Mouse (Mus musculus): ENCODE measurements around the gene Chrm4.

Gene Chrm4

DNA sequence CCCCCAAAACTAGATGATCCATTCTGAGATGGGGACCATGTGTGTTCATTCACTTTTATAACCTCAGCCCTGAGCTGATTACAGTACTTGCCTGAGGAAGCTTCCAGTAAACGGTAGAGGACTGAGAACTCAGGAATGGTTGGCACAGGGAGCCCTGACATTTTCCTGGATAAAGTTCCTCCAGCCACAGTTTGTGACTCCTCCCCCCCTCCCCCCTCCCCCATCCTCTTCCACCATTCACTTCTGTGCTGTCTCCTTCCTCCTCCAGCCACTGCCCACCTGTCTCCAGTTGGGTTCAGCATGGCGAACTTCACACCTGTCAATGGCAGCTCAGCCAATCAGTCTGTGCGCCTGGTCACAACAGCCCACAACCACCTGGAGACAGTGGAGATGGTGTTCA, at the start of gene Chrm4:
Chrm4 (plus strand) TSS at position 301 of the 400 bp plus-strand sequence.
- no peak for DNase-seq (ENCODE audit: low read depth, low spot score)

DNA sequence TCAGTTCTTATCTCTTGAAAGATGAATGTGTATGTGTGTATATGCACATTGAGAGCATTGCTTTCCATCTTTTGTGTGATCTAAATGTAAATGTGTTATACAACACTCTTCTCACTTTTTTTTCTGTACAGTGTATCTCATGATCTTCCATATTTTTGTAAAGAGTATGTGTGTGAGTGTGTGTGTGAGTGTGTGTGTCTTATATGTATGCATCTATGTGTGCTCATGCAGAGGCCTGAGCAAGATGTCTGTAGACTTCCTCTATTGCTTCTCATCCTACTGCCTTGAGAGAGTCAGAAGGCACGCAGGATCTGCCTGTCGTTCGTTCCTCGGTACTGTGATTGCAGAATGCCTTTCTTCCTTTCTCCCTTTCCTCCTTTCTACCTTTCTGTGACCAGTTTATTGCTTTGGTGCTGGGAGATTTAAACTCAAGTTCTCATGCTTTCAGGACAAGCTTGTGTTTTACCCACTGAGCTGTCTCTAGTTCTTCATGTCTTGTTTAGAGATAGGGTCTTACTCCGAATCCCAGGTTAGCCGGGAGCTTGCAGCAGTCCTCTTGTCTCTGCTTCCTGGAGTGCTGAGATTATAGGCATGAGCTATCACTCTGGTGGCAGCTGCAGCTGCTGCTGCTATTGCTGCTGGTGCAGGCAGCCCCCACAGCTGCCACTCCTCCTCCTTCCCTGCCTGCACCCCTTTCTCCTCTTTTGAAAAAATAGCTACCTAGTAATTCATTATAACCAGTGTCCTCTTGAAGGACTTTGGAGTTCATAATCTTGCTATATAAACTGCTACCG, 48.5 kb upstream of the Chrm4 start:
- no peak for DNase-seq (ENCODE audit: low read depth, low spot score)

- no peak for DNase-seq (ENCODE audit: low read depth, low spot score)
Measured at GRCm38 (mm10) chr2:91883961-91884360, 43.1 kb upstream of the Chrm4 start.

DNA sequence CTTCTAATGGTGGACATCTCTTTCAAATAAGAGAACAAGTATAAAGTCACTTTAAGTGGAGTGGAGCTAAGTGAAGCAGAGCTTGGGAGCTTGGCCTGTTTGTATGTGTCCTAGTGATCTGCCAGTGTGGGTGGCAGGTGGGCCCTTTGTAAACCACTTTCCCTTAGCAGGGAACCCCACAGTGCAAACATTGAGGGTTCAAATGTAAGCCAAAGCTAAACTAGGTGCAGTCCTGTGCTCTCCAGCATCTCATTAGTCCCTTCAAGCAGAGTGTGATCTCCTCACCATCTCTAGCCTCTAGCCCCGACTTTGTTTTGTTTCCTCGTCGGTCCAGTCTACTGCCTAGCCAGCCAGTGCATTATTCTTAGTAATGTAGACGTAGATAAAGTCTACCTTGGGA, 42.4 kb upstream of the Chrm4 start:
- no peak for DNase-seq (ENCODE audit: low read depth, low spot score)

DNA sequence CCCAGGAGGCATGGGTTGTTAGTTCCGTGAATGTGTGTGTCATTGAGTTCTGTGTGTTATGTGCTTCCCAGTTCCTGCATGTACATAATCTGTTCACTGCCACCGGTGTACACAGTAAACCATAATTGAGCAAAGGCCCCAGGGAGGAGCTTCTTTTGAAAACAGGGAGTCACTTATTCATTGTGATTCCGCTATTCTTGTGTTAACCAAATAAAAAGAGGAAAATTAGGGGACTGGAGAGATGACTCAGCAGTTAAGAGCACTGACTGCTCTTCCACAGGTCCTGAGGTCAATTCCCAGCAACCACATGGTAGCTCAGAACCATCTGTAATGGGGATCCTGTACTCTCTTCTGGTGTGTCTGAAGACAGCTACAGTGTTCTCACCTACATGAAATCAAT, 32.3 kb upstream of the Chrm4 start:
- DNase-seq (ENCODE audit: low read depth, low spot score): no peak

DNA sequence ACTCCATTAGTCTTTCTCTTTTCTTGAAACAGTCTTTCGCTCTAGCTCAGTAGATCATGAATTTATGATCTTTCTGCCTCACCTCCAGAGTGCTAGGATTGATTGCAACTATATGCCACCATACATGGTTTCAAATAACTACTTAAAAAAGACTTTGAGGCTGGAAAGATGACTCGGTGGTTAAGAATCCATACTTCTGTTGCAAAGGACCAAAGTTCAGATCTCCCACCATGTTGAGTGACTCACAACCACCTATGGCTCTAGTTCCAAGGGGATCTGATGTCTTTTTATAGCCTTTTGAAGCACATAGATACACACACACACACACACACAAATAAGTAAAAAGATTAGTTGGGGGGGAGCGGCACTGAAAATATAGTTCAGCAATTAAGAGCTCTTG, 31.6 kb upstream of the Chrm4 start:
- DNase-seq (ENCODE audit: low read depth, low spot score): no peak

GRCm38 (mm10) chr2:91897968-91898367, 29.1 kb upstream of the Chrm4 start:
- no peak for DNase-seq (ENCODE audit: low read depth, low spot score)

- no peak for DNase-seq (ENCODE audit: low read depth, low spot score)
Measured at GRCm38 (mm10) chr2:91899141-91899540, 27.9 kb upstream of the Chrm4 start.

GRCm38 (mm10) chr2:91900431-91900830, 26.6 kb upstream of the Chrm4 start:
- DNase-seq (ENCODE audit: low read depth, low spot score): no peak

DNA sequence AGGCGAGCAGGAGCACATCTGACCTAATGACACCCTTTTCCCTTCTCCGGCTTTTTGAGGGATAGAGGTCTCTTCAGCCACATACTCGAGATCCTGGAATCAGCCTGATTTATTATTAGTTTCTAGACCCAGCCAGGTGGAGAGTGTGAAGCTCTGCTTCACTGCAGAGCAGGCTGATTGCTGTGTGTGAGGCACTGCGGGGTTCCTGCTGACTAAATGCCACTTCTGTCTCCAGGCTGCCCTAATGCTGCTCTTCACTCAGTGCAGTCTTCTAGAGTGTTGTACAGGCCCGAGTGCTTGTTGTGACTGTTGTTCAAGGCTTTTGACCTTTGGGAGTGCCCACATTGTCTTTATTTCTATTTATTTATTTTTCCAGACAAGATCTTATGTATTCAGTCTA, 24.7 kb upstream of the Chrm4 start:
- no peak for DNase-seq (ENCODE audit: low read depth, low spot score)

- no peak for DNase-seq (ENCODE audit: low read depth, low spot score)
Measured at GRCm38 (mm10) chr2:91903171-91903925, 23.7 kb upstream of the Chrm4 start.

GRCm38 (mm10) chr2:91904618-91905307, 22.3 kb upstream of the Chrm4 start:
- no peak for DNase-seq (ENCODE audit: low read depth, low spot score)

- no peak for DNase-seq (ENCODE audit: low read depth, low spot score)
Measured at GRCm38 (mm10) chr2:91906141-91906540, 20.9 kb upstream of the Chrm4 start.

DNA sequence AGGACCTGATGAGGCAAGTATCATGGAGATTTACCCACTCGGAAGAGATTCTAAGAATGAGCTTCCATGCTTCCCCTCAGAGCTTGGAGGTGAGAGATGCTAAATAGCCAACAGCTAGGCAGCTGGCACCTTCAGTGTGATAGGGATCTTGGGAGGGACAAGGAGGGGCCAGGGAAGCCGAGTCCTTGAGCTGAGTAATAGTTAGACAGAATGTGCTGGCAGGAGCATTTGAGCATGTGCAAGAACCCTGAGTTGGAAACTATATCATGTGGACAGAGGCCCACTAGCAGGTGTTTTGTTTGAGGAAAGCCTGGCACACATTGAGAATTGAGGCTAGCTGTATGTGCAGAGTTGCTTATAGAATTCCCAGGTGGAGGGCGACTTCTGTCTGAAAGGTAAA, 14.4 kb upstream of the Chrm4 start:
- DNase-seq (ENCODE audit: low read depth, low spot score): no peak

- DNase-seq (ENCODE audit: low read depth, low spot score): no peak
Measured at GRCm38 (mm10) chr2:91913328-91914110, 13.5 kb upstream of the Chrm4 start.

DNA sequence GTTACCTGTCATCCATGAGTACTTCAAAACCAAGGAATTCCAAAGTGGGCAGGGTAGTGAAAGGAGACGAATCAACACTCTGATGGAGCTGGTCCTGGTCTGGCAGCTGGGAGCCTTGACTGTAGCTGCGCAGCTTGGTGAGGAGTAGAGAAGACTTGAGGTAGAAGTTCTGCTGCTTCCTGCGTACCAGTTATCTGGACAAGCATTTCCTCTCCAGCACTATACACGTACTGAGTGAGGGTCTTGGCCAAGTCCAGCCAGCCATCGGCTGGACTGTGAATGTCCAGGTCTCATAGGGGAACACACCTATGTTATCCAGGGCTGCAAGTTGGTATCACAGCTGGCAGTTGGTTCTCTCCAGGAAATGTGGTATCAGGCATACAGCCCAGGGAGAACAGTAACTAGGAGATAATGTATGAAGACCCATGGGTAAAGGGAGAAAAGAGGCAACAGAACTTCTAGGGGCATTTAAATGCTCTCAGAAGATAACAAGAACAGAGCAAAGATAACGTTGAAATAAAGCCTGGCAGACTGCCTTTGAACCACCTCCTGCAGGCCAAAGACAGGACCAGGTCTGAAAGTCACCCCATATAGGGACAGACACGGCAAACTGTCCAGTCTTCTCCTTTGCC, 10.6 kb upstream of the Chrm4 start:
- DNase-seq (ENCODE audit: low read depth, low spot score): no peak

- no peak for DNase-seq (ENCODE audit: low read depth, low spot score)
Measured at GRCm38 (mm10) chr2:91917096-91917495, 10.0 kb upstream of the Chrm4 start.

- DNase-seq (ENCODE audit: low read depth, low spot score): no peak
Measured at GRCm38 (mm10) chr2:91920130-91920529, 6.9 kb upstream of the Chrm4 start.

- DNase-seq (ENCODE audit: low read depth, low spot score): no peak
Measured at GRCm38 (mm10) chr2:91921181-91921789, 5.8 kb upstream of the Chrm4 start.

- no peak for DNase-seq (ENCODE audit: low read depth, low spot score)
Measured at GRCm38 (mm10) chr2:91921790-91922570, 5.1 kb upstream of the Chrm4 start.

Measured in brain, embryonic 18.5 days (tissue).